Mouse (Mus musculus): ENCODE results near the gene Atxn7l2.

- TF ChIP-seq TAL1 (IDR thresholded peaks at IDR 0.05; ENCODE audit: low read length) (no peak), GATA1 (IDR thresholded peaks at IDR 0.05; ENCODE audit: low read length) (no peak)
Observed at GRCm38 (mm10) chr3:108197066-108197497, 13.7 kb downstream of the Atxn7l2 start.

Data from erythroblast, embryonic 14.5 days (primary cell).